Mouse (Mus musculus): Measurements from ENCODE around the gene Fbxo46. TPM values are rescaled to one million over a fixed set of nuclear protein-coding genes. Genes with fewer than 3 reads are reported as not detected.

The Fbxo46 gene
- total and polyA plus RNA-seq, 2 experiments from 2014 or later, result 7.7 to 23.8 TPM

DNA sequence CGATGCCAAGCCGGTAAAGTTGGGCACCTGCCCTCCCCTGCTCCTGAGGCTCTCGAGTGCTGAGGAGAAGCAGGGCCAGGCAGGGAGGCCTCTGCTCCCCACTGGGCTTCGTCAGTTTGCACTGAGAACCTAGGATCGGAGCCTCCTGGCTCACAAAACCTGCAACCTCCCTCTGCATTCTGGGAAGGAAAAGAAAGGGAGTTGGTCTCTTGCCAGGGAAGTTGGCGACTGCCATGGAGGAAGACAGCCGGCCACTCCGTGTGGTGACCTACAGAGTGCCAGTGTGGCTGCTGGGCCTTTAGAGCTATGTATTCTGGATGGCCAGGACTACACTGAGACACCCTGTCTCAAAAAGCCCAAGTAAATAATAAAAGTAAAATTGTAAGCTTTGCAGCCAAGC lies 35.1 kb downstream of the Fbxo46 start:
- no peak for TF ChIP-seq CTCF (IDR thresholded peaks at IDR 0.05; ENCODE audit: low read depth)
- H3K4me3 ChIP-seq (ENCODE audit: low read length), result no peak overlapping the region
- DNase-seq (ENCODE audit: low spot score) (no peak), ATAC-seq (no peak)
- peaks cover 23% of the 10 kb centered on the region for H3K36me3 ChIP-seq (ENCODE audit: insufficient read depth, low read length)
- no peaks in the 10 kb centered on the region for H3K27me3 ChIP-seq (ENCODE audit: insufficient read depth, low read length)
- H3K4me1 ChIP-seq (ENCODE audit: insufficient read depth, low read length), result peaks cover 13% of the 10 kb centered on the region
- no peaks in the 10 kb centered on the region for H3K9me3 ChIP-seq (ENCODE audit: low read length)
- 0 out of 2 replicates have a peak overlapping the region, but pooled peaks have one; percentile 13 for H3K9ac ChIP-seq (replicated peaks; ENCODE audit: low read length)
- no peak overlapping the region for H3K4me2 ChIP-seq (ENCODE audit: low read depth, low read length)
- no peak overlapping the region for H3K27ac ChIP-seq
- 47% methylated on average over 8 of the region's 8 CpGs for WGBS

DNA sequence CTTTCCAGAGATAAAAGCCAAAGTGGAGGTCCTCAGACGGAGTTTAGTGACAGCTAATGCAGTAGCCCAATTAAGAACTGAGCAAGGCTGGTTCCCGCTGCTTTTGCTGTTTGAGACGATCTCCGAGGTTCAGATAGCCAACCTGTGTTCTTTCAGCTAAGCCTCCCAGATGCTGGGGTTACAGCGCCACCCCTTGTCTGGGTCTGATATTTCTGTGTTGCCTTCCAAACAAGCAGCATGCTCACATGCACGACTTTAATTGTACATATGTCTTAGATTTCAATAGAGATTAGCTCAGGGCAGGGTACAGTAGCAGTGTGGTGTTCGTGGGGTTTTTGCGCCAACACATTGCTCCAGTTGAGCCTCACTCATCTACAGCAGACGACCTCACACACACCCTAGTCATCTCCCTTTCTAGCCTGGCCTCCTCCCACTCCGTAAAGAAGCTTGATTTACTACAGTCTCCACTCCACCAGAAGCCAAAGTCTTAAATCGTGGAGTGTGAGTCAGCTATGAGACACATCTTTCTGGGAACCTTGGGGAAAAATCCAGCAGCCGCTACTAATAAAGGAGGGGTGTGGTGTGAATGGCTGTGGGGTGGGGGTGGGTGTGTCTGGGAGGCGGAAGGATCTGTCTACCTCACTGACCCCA lies 36.3 kb downstream of the Fbxo46 start:
- peaks cover 11% of the 10 kb centered on the region; the same call in 1 of the 2 replicates for H3K4me1 ChIP-seq (ENCODE audit: insufficient read depth, low read length)
- H3K9me3 ChIP-seq (ENCODE audit: low read length), result no peaks in the 10 kb centered on the region
- no peak overlapping the region for H3K9ac ChIP-seq (replicated peaks; ENCODE audit: low read length)
- ATAC-seq, result no peak
- peak; percentile 43 for TF ChIP-seq CTCF (IDR thresholded peaks at IDR 0.05; ENCODE audit: low read depth)
- WGBS, result 61% methylated on average over 13 of the region's 13 CpGs
- no peaks in the 10 kb centered on the region for H3K27me3 ChIP-seq (ENCODE audit: insufficient read depth, low read length)
- peaks cover 23% of the 10 kb centered on the region for H3K36me3 ChIP-seq (ENCODE audit: insufficient read depth, low read length)
- no peak for DNase-seq (ENCODE audit: low spot score)
- H3K4me3 ChIP-seq (ENCODE audit: low read length), result no peak overlapping the region
- no peak overlapping the region for H3K27ac ChIP-seq
- H3K4me2 ChIP-seq (ENCODE audit: low read depth, low read length), result no peak overlapping the region

DNA sequence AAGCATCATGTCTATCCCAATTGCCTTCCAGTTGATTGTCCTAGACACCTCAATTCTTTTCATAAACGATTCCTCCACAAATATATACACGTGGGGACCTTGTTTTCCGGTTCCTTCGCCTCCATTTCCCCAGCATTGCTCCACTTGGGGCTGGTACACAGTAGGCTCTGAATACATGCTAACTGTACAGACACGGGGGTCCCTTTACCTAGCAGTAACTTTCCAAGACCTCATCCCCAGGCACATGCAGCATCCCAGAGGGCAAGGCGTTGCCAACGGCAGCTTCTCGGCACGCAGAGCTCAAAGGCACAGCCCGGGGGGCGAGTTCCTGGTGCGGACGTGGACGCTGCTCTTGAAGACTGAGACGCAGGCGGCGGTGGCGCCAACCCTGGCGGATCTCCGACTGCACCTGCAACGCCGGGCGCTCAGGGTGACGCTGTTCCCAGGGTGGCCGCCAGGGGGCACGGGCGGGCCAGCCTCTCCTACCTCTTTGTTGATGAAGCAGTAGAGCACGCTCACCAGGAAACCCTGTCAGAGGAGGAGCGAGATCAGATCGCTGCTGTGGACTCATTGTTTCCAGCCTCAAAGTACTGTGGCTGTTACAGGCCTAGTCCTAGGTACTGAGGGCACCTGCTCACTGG lies 37.6 kb downstream of the Fbxo46 start:
- 4% methylated on average over 30 of the region's 30 CpGs for WGBS
- no peak overlapping the region for H3K4me3 ChIP-seq (ENCODE audit: low read length)
- peak; percentile 93 for TF ChIP-seq CTCF (IDR thresholded peaks at IDR 0.05; ENCODE audit: low read depth)

DNA sequence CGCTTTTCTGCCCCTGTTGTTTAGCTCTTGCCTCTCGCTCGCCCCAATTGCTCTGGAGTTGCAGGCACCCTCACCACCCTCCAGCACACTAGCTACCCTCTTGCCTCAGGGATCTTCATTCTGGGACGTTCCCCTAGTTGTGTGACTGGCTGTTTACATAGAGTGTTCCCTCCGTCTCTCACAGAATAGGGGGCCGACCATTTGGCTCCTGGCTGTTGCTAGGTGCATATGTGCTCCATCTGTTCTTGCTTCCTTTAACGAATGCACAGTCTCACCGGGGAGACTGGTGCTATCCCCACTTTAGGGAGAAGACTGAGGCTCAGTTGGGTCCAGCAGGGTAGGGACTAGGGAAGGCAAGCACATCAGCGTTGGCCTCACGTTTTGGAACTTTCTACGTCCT lies 38.9 kb downstream of the Fbxo46 start:
- Histone ChIP-seq H3K4me2 (ENCODE audit: low read depth, low read length) (no peak overlapping the region), H3K36me3 (ENCODE audit: insufficient read depth, low read length) (peaks cover 4% of the 10 kb centered on the region), H3K27me3 (ENCODE audit: insufficient read depth, low read length) (no peaks in the 10 kb centered on the region), H3K9me3 (ENCODE audit: low read length) (no peaks in the 10 kb centered on the region), H3K27ac (no peak overlapping the region), H3K4me1 (ENCODE audit: insufficient read depth, low read length) (peaks cover 11% of the 10 kb centered on the region; the same call in 1 of the 2 replicates), H3K9ac (replicated peaks; ENCODE audit: low read length) (no peak overlapping the region), H3K4me3 (ENCODE audit: low read length) (no peak overlapping the region)
- no peak for TF ChIP-seq CTCF (IDR thresholded peaks at IDR 0.05; ENCODE audit: low read depth)
- DNase-seq (ENCODE audit: low spot score), result no peak
- ATAC-seq, result no peak
- WGBS, result 62% methylated on average over 11 of the region's 11 CpGs

More for the DNA sequence above, 37.6 kb downstream of the Fbxo46 start:
- no peaks in the 10 kb centered on the region for H3K27me3 ChIP-seq (ENCODE audit: insufficient read depth, low read length)
- peak overlapping the region; percentile 45; the same call in 1 of the 2 replicates for H3K27ac ChIP-seq
- peaks cover 16% of the 10 kb centered on the region for H3K36me3 ChIP-seq (ENCODE audit: insufficient read depth, low read length)
- peak; percentile 72 for ATAC-seq
- peak overlapping the region; percentile 46 for H3K4me2 ChIP-seq (ENCODE audit: low read depth, low read length)
- no peaks in the 10 kb centered on the region for H3K9me3 ChIP-seq (ENCODE audit: low read length)
- 0 out of 2 replicates have a peak overlapping the region, but pooled peaks have one; percentile 30 for H3K9ac ChIP-seq (replicated peaks; ENCODE audit: low read length)
- DNase-seq (ENCODE audit: low spot score), result peak; percentile 88
- H3K4me1 ChIP-seq (ENCODE audit: insufficient read depth, low read length), result peaks cover 11% of the 10 kb centered on the region; the same call in 1 of the 2 replicates

DNA sequence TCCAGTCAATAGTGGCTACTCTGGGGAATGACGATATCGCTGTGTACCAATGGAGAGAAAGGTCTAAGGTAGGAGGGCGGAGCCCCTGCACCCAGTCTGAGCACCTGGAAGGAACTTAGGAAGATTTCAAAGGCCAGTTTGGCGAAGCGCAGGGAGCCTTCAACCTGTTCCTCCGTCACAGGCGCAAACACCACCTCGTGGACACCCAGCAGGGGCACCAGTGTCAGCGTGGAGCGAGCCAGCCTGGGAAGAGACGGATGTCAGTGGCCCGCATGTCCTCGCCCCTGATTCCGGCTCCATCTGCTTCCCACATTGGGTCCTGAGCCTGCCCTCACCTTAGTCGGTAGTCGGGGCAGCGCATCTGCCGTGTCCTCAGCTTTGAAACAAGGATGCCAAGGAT lies 39.8 kb downstream of the Fbxo46 start:
- no peaks in the 10 kb centered on the region for H3K27me3 ChIP-seq (ENCODE audit: insufficient read depth, low read length)
- no peak overlapping the region for H3K27ac ChIP-seq
- H3K4me1 ChIP-seq (ENCODE audit: insufficient read depth, low read length), result peaks cover 11% of the 10 kb centered on the region; the same call in 1 of the 2 replicates
- H3K4me2 ChIP-seq (ENCODE audit: low read depth, low read length), result peak overlapping the region; percentile 57
- DNase-seq (ENCODE audit: low spot score) (no peak), ATAC-seq (no peak)
- no peaks in the 10 kb centered on the region for H3K36me3 ChIP-seq (ENCODE audit: insufficient read depth, low read length)
- 15% methylated on average over 18 of the region's 18 CpGs for WGBS
- no peaks in the 10 kb centered on the region for H3K9me3 ChIP-seq (ENCODE audit: low read length)
- peak overlapping the region; percentile 52; the same call in 1 of the 2 replicates for H3K9ac ChIP-seq (replicated peaks; ENCODE audit: low read length)
- peak overlapping the region; percentile 36 for H3K4me3 ChIP-seq (ENCODE audit: low read length)
- no peak for TF ChIP-seq CTCF (IDR thresholded peaks at IDR 0.05; ENCODE audit: low read depth)

DNA sequence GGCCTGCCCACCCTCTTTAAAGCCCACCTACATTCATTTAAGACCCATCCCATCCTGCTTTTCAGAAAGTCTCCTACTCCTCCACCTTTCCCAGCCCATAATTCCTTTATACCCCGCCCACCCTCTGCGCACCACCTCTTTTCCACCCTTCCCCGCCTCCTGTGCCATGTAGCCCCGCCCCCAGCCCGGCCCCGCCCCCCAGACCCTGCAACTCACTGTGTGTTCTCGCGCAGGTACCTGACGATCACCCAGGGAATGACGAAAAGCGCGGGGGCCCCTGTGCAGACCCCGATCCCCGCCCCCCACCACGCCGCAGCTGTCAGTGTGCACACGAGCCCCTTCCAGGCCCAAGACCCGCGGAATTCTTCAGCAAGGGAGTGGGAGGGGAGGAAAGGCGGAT lies 40.5 kb downstream of the Fbxo46 start:
- no peak for TF ChIP-seq CTCF (IDR thresholded peaks at IDR 0.05; ENCODE audit: low read depth)
- peak; percentile 63 for DNase-seq (ENCODE audit: low spot score)
- peak; percentile 74 for ATAC-seq
- Histone ChIP-seq H3K4me2 (ENCODE audit: low read depth, low read length) (peak overlapping the region; percentile 57), H3K27me3 (ENCODE audit: insufficient read depth, low read length) (no peaks in the 10 kb centered on the region), H3K9ac (replicated peaks; ENCODE audit: low read length) (peak overlapping the region; percentile 52), H3K9me3 (ENCODE audit: low read length) (no peaks in the 10 kb centered on the region), H3K4me3 (ENCODE audit: low read length) (peak overlapping the region; percentile 36), H3K4me1 (ENCODE audit: insufficient read depth, low read length) (peaks cover 11% of the 10 kb centered on the region; the same call in 1 of the 2 replicates), H3K27ac (no peak overlapping the region), H3K36me3 (ENCODE audit: insufficient read depth, low read length) (no peaks in the 10 kb centered on the region)
- WGBS, result under 1% methylated on average over 18 of the region's 20 CpGs

All from hindbrain, postnatal 0 days (tissue).